Mouse (Mus musculus): ENCODE measurements around the gene Zfp1.

- TF ChIP-seq ZNF384 (IDR thresholded peaks at IDR 0.05; ENCODE audit: low read depth, low read length) (no peak), MAFK (IDR thresholded peaks at IDR 0.05; ENCODE audit: insufficient read depth, low read depth, low read length) (no peak)
Observed at GRCm38 (mm10) chr8:111626933-111627332, 16.3 kb upstream of the Zfp1 start.
